Mouse (Mus musculus) forebrain, postnatal 0 days (tissue): Measurements from ENCODE around the gene Mob3b. TPM values are rescaled to one million over a fixed set of nuclear protein-coding genes. Genes with fewer than 3 reads are reported as not detected.
A peak's percentile ranks its signal among the peaks of the same experiment; 100 is the strongest.
"Not testable (repeated sequence)": the region's sequence is repeated elsewhere in the genome, so short reads cannot be mapped to it uniquely, and the experiment has no call there.

Experiments used
- ATAC-seq: fragments of 200-750 bp; cut with Nextera tagmentation; 2 replicates; pipeline ENCODE4 v1.8.0; 2017; ENCODE audit warnings: mild to moderate bottlenecking, moderate library complexity
- DNase-seq: peaks from one replicate; pipeline ENCODE4 v3.0.0-alpha.2; 2015
- H3K27ac ChIP-seq: fragments of 300-500 bp; sonication (generic); 2 replicates; pipeline ENCODE4 v1.5.1; 2014; ENCODE audit warnings: low read depth, mild to moderate bottlenecking, antibody characterized with exemption, low read length, moderate library complexity, mixed read lengths
- H3K27me3 ChIP-seq: fragments of 300-500 bp; sonication (generic); 2 replicates; pipeline ENCODE4 v1.6.1; 2014; ENCODE audit warnings: mild to moderate bottlenecking, low read length, mixed read lengths; ENCODE audit not compliant: insufficient read depth
- H3K36me3 ChIP-seq: fragments of 300-500 bp; sonication (generic); 2 replicates; pipeline ENCODE4 v1.6.1; 2014; ENCODE audit warnings: mild to moderate bottlenecking, moderate library complexity; ENCODE audit not compliant: insufficient read depth
- H3K4me1 ChIP-seq: fragments of 300-500 bp; sonication (generic); 2 replicates; pipeline ENCODE4 v1.6.1; 2014; ENCODE audit warnings: antibody characterized with exemption; ENCODE audit not compliant: insufficient read depth
- H3K4me2 ChIP-seq: fragments of 300-500 bp; sonication (generic); 2 replicates; pipeline ENCODE4 v1.6.1; 2014; ENCODE audit warnings: low read depth, mild to moderate bottlenecking, moderate library complexity
- H3K4me3 ChIP-seq: fragments of 300-500 bp; sonication (generic); 2 replicates; pipeline ENCODE4 v1.5.1; 2014; ENCODE audit warnings: low read depth, low read length, mixed read lengths
- H3K9ac ChIP-seq: fragments of 300-500 bp; sonication (generic); 2 replicates; pipeline ENCODE4 v1.6.1; 2014; ENCODE audit warnings: mild to moderate bottlenecking
- H3K9me3 ChIP-seq: fragments of 300-500 bp; sonication (generic); 2 replicates; pipeline ENCODE4 v1.6.1; 2016; ENCODE audit warnings: low read length
- CTCF ChIP-seq: sonication (generic); IDR thresholded peaks from 2 replicates; pipeline ENCODE4 v1.5.1; 2016; ENCODE audit warnings: antibody characterized with exemption, control low read depth, low read depth
- WGBS: fragments of 180-500 bp; shearing (Covaris S2); extraction: QIAGEN DNeasy Blood & Tissue Kit; methylation state at CpG from one replicate; pipeline ENCODE4 v1.1.7; 2014; 5-methylcytosine and 5-hydroxymethylcytosine counted together
- polyA plus RNA-seq: library from polyadenylated mRNA; unstranded; fragments of >200 nt; fragmentation: Nextera tagmentation; extraction: Ambion mirVana; gene quantifications from 2 replicates; pipeline ENCODE4 v1.2.1, GENCODE M21; 2015
- total RNA-seq: library from RNA; depleted of rRNA; stranded (reverse); fragments of >200 nt; gene quantifications from 2 replicates; pipeline ENCODE4 v1.2.3, GENCODE M21; 2014

Gene Mob3b
- total and polyA plus RNA-seq, 2 experiments from 2014 or later: 3.0 to 4.3 TPM

- 44% methylated on average over 12 of the region's 12 CpGs for WGBS
- Histone ChIP-seq H3K9ac (no peak overlapping the region), H3K4me2 (no peak overlapping the region), H3K4me3 (no peak overlapping the region), H3K9me3 (no peaks in the 10 kb centered on the region), H3K36me3 (no peaks in the 10 kb centered on the region), H3K27me3 (no peaks in the 10 kb centered on the region), H3K4me1 (no peaks in the 10 kb centered on the region), H3K27ac (no peak overlapping the region)
- DNase-seq (peak; percentile 73), ATAC-seq (peak; percentile 70)
- TF ChIP-seq CTCF: peak; percentile 86
These were observed 198.9 kb downstream of the Mob3b start for GRCm38 (mm10) chr4:34958155-34959028.

GRCm38 (mm10) chr4:34953716-34954115 is 203.6 kb downstream of the Mob3b start:
- no peak overlapping the region for H3K9ac ChIP-seq
- H3K9me3 ChIP-seq: no peaks in the 10 kb centered on the region
- H3K4me3 ChIP-seq: no peak overlapping the region
- WGBS: 86% methylated on average over 10 of the region's 10 CpGs
- DNase-seq (no peak), ATAC-seq (no peak)
- TF ChIP-seq CTCF: no peak
- no peaks in the 10 kb centered on the region for H3K36me3 ChIP-seq
- no peaks in the 10 kb centered on the region for H3K27me3 ChIP-seq
- H3K27ac ChIP-seq: no peak overlapping the region
- no peaks in the 10 kb centered on the region for H3K4me1 ChIP-seq
- H3K4me2 ChIP-seq: no peak overlapping the region

GRCm38 (mm10) chr4:34947181-34947580 is 210.1 kb downstream of the Mob3b start:
- DNase-seq: no peak
- Histone ChIP-seq H3K27ac (no peak overlapping the region), H3K36me3 (no peaks in the 10 kb centered on the region), H3K9me3 (no peaks in the 10 kb centered on the region), H3K4me3 (no peak overlapping the region), H3K4me1 (no peaks in the 10 kb centered on the region), H3K27me3 (no peaks in the 10 kb centered on the region), H3K4me2 (no peak overlapping the region), H3K9ac (no peak overlapping the region)
- no peak for ATAC-seq
- no peak for TF ChIP-seq CTCF

- Histone ChIP-seq H3K4me1 (no peaks in the 10 kb centered on the region), H3K4me2 (no peak overlapping the region), H3K27ac (no peak overlapping the region), H3K36me3 (no peaks in the 10 kb centered on the region), H3K9me3 (no peaks in the 10 kb centered on the region), H3K4me3 (no peak overlapping the region), H3K9ac (no peak overlapping the region), H3K27me3 (no peaks in the 10 kb centered on the region)
- TF ChIP-seq CTCF: no peak
- 94% methylated on average over 25 of the region's 25 CpGs for WGBS
- DNase-seq (no peak), ATAC-seq (no peak)
These were observed 216.2 kb downstream of the Mob3b start for GRCm38 (mm10) chr4:34941046-34941445.

GRCm38 (mm10) chr4:34928386-34928785 is 228.9 kb downstream of the Mob3b start:
- ATAC-seq, H3K27me3 ChIP-seq, DNase-seq, H3K36me3 ChIP-seq, H3K27ac ChIP-seq, H3K9me3 ChIP-seq, H3K9ac ChIP-seq, H3K4me2 ChIP-seq, H3K4me3 ChIP-seq, H3K4me1 ChIP-seq: not testable (repeated sequence)
- 86% methylated on average over 7 of the region's 7 CpGs for WGBS

- H3K9me3 ChIP-seq: no peaks in the 10 kb centered on the region
- TF ChIP-seq CTCF: peak; percentile 92
- WGBS: 63% methylated on average over 6 of the region's 6 CpGs
- no peaks in the 10 kb centered on the region for H3K27me3 ChIP-seq
- H3K4me2 ChIP-seq: no peak overlapping the region
- H3K4me3 ChIP-seq: no peak overlapping the region
- no peaks in the 10 kb centered on the region for H3K36me3 ChIP-seq
- DNase-seq (peak; percentile 82), ATAC-seq (peak; percentile 88; the same call in 1 of the 2 replicates)
- H3K27ac ChIP-seq: no peak overlapping the region
- H3K9ac ChIP-seq: no peak overlapping the region
- H3K4me1 ChIP-seq: no peaks in the 10 kb centered on the region
These were observed 235.0 kb downstream of the Mob3b start for GRCm38 (mm10) chr4:34922177-34922870.

GRCm38 (mm10) chr4:34917400-34917799 is 239.9 kb downstream of the Mob3b start:
- Histone ChIP-seq H3K4me2 (no peak overlapping the region), H3K4me3 (no peak overlapping the region), H3K4me1 (no peaks in the 10 kb centered on the region), H3K27ac (no peak overlapping the region), H3K27me3 (no peaks in the 10 kb centered on the region), H3K9me3 (no peaks in the 10 kb centered on the region), H3K9ac (no peak overlapping the region), H3K36me3 (no peaks in the 10 kb centered on the region)
- no peak for TF ChIP-seq CTCF
- WGBS: 25% methylated on average over 7 of the region's 7 CpGs
- peak; percentile 14; the same call in 1 of the 2 replicates for ATAC-seq
- no peak for DNase-seq
